Mouse (Mus musculus) spleen, adult 2 months (tissue): Measurements from ENCODE around the gene Ahdc1. TPM values are rescaled to one million over a fixed set of nuclear protein-coding genes. Genes with fewer than 3 reads are reported as not detected.

Experiments used
- DNase-seq, 2 experiments: peaks; one replicate each; pipeline versions ENCODE4 v3.0.0 to v3.0.0-alpha.2; 2012 to 2021; ENCODE audit warnings: low spot score in 2 of 2, low read depth in 1 of 2
- H3K27ac ChIP-seq: fragments of 200-500 bp; 2 replicates; pipeline ENCODE4 v1.5.1; 2012; ENCODE audit warnings: low read length, inconsistent platforms; ENCODE audit not compliant: insufficient read depth
- H3K27me3 ChIP-seq: fragments of 200-500 bp; 2 replicates; pipeline ENCODE4 v1.6.1; 2012; ENCODE audit warnings: mild to moderate bottlenecking, moderate library complexity, low read length, inconsistent platforms; ENCODE audit not compliant: control insufficient read depth, insufficient read depth
- H3K36me3 ChIP-seq: fragments of 200-500 bp; 2 replicates; pipeline ENCODE4 v1.6.1; 2012; ENCODE audit warnings: mild to moderate bottlenecking, low read length, inconsistent platforms; ENCODE audit not compliant: control insufficient read depth, insufficient read depth
- H3K4me1 ChIP-seq: fragments of 200-500 bp; 2 replicates; pipeline ENCODE4 v1.6.1; 2011; ENCODE audit warnings: inconsistent platforms; ENCODE audit not compliant: control insufficient read depth, insufficient read depth, insufficient read length
- H3K4me3 ChIP-seq: fragments of 200-500 bp; 2 replicates; pipeline ENCODE4 v1.5.1; 2011; ENCODE audit warnings: mild to moderate bottlenecking, inconsistent platforms; ENCODE audit not compliant: insufficient read depth, insufficient read length; ENCODE audit errors: extremely low read depth
- CTCF ChIP-seq: fragments of 200-500 bp; IDR thresholded peaks from 2 replicates; pipeline ENCODE4 v1.5.1; 2011; ENCODE audit warnings: mild to moderate bottlenecking, inconsistent platforms; ENCODE audit not compliant: insufficient read depth, insufficient read length, insufficient replicate concordance; ENCODE audit errors: extremely low read depth
- POLR2A ChIP-seq: fragments of 200-500 bp; IDR thresholded peaks from 2 replicates; pipeline ENCODE4 v1.6.1; 2011; ENCODE audit warnings: low read depth, low read length, inconsistent platforms
- WGBS: fragments of 180-500 bp; shearing (Covaris S2); methylation state at CpG from one replicate; pipeline ENCODE4 v1.1.7; 2018; 5-methylcytosine and 5-hydroxymethylcytosine counted together
- polyA plus RNA-seq: library from polyadenylated mRNA; depleted of rRNA; stranded (reverse); fragments of >200 nt; gene quantifications from 2 replicates; pipeline ENCODE4 v1.2.3, GENCODE M21; 2012

Ahdc1 gene
- polyA plus RNA-seq, 1 experiment: 24.3 TPM

DNA sequence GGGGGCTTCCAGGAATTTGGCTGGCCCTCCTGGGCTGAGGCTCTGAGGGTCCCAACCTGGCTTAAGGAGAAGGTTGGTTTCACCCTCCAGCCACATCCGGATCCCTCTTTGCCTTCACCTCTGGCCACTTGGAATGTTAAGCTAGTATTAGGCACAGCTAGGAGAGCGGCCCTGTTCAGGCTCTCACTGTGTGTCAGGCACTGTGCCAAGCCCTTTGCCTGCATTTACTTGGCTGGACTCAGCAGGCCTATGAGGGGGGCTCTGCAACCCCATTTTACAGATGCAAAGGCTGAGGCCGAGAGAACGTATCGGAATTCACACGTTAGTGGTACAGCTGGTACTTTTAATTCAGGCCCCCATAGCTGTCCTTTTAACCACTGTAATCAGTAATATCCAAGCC is 12.6 kb downstream of the Ahdc1 start:
- WGBS: 95% methylated on average over 6 of the region's 6 CpGs
- Histone ChIP-seq H3K27ac (no peak overlapping the region), H3K4me3 (no peak overlapping the region), H3K36me3 (no peaks in the 10 kb centered on the region), H3K27me3 (no peaks in the 10 kb centered on the region), H3K4me1 (peaks cover 4% of the 10 kb centered on the region; the same call in 1 of the 2 replicates)
- no peak for DNase-seq
- TF ChIP-seq CTCF (no peak), POLR2A (no peak)

DNA sequence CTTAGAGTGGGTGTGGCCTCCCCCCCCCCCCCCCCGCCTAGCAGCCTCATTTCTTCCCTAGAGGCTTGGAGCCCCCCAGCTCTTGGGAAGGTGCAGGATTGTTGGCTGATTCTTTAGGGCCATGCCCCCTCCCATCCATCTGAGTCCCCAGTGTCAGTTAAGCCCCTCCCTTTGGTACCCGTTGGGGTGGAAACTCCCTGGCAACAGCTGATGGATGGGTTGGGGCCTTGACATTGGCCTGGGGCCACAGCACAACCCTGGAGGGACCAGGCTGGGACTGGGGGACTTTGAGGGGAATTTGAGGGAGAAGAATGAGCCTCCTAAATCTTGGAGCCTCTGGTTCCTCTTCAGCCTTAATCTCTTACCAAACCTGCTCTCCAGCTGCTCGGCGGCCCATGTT is 13.3 kb downstream of the Ahdc1 start:
- DNase-seq: no peak
- Histone ChIP-seq H3K36me3 (no peaks in the 10 kb centered on the region), H3K27ac (no peak overlapping the region; the same call in 1 of the 2 replicates), H3K4me1 (peaks cover 4% of the 10 kb centered on the region; the same call in 1 of the 2 replicates), H3K27me3 (no peaks in the 10 kb centered on the region), H3K4me3 (no peak overlapping the region)
- no peak for TF ChIP-seq CTCF
- 54% methylated on average over 4 of the region's 4 CpGs for WGBS

DNA sequence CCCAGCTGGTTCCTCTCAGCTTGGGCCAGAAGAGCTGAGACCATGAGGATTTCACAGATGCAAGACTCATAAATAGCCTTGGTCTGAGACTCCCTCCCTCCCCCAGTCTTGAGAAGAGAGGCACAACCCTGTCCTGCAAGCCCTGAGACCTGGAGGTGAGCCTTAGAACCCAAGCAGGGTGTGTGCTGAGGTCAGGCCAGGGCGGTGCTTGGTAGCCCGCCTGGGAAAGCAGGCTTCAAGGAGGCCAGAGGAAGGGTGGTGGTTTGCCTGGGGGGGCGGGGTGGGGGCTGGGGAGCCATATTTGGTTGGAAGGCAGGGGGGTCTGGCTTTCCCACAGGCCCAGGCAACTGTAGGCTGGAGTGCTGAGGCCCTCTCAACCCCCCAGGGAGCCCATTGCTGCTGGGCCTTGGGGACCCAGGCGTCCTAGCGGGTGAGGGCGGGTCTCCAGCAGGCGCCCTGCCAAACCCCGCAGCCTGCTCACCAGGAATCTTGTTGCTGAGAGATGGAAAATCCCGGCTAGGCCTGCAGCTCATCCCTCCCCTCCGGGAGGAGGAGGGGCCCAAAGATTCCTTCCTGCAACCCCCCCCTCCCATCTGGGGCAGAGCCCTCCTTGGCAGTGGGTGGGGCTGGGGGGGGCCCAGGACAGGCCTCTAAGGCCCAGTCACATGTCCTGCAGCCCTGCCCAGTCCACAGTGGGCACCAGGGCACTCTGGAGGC is 14.1 kb downstream of the Ahdc1 start:
- WGBS: 72% methylated on average over 10 of the region's 10 CpGs
- peaks cover 4% of the 10 kb centered on the region; the same call in 1 of the 2 replicates for H3K4me1 ChIP-seq

DNA sequence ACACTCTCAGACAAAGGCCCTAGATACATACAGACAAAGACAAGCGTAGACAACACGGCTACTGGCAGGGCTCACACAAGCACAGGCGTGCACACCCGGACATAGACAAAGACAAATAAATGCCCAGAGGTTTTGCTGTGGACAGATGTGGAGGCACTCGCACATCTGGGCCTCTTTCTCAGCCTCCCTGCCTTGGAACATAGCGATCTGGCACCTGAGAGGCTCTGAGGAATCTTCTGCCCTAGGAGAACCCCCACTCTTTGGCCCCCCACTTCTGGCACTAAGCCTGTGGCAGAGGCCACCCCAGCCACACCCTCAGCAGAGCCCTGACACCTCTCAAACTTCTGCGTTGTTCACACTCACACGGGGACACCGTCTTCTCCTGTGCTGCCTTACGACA is 15.2 kb downstream of the Ahdc1 start:
- Histone ChIP-seq H3K36me3 (no peaks in the 10 kb centered on the region), H3K27ac (no peak overlapping the region), H3K27me3 (no peaks in the 10 kb centered on the region), H3K4me3 (no peak overlapping the region), H3K4me1 (peaks cover 4% of the 10 kb centered on the region; the same call in 1 of the 2 replicates)
- WGBS: 88% methylated on average over 10 of the region's 10 CpGs
- DNase-seq: no peak
- TF ChIP-seq POLR2A (no peak), CTCF (no peak)

More for the DNA sequence above, 14.1 kb downstream of the Ahdc1 start:
- H3K27me3 ChIP-seq: no peaks in the 10 kb centered on the region
- no peak overlapping the region for H3K4me3 ChIP-seq
- no peaks in the 10 kb centered on the region for H3K36me3 ChIP-seq
- no peak overlapping the region for H3K27ac ChIP-seq
- TF ChIP-seq POLR2A (no peak), CTCF (no peak)
- DNase-seq: no peak

DNA sequence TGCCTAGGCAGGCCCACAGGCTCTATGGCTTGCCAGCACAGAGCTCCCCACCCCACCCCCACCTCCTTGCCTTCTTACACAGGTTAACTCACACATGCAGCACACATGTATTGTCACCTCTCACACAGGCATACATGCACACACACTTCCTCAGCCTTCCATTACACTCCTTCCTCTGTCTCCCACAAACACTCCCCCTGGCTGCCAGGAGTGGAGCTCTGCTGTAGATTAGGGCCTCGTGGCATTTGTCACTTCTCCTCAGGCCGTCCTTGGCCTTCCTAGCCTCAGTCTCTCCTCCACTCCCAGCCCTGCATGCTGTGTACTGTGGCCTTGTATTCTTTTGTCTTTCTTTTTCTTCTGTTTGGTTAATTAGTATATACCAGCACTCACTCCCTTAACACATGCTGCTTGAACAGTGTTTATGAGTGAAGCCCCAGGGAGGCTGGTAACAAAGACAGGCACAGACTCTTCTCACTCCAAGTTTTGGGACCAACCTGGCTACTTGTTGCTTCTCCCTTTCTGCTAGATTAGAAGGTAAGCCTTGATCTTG is 15.8 kb downstream of the Ahdc1 start:
- no peak for TF ChIP-seq CTCF
- Histone ChIP-seq H3K4me1 (peaks cover 3% of the 10 kb centered on the region; the same call in 1 of the 2 replicates), H3K27ac (no peak overlapping the region), H3K36me3 (no peaks in the 10 kb centered on the region), H3K4me3 (no peak overlapping the region), H3K27me3 (no peaks in the 10 kb centered on the region)
- WGBS: 51% methylated on average over 2 of the region's 2 CpGs
- DNase-seq: no peak

DNA sequence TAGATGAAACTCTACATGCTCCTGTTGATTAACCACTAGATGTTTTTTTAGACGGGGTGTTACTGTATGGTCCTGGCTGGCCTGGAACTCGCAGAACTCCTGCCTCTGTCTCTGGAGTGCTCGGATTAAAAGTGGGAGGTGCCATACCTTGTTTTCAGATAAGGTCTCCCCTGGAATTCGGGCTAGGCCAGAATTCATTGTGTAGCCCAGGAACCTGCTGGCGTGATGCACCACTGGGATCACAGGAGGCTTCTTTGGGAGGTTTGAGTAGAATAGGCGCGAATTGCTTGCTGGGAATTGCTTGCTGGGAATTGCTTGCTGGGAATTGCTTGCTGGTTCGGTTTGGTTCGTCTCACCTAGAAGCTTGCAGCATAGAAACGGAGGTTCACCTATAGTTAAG is 16.7 kb downstream of the Ahdc1 start:
- no peaks in the 10 kb centered on the region for H3K4me1 ChIP-seq
- WGBS: 92% methylated on average over 10 of the region's 10 CpGs

DNA sequence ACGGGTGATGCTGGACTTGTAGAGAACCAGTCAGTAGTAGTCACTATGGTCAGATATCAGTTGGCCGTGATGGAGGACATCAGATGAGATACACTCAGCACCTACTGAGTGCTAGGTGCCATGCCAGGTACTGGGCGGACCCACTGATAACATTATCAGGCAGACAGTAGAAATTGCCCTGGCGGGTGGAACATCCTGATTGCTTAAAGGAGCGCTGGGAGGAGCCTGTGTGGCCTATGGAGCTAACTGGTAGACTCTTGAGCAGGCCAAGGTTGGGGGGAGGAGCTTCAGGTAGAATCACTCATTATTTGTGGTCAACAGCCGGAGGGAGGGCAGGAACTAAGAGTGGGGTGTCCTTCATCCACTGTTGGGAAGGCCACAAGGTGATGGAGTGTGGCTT is 17.1 kb downstream of the Ahdc1 start:
- no peaks in the 10 kb centered on the region for H3K27me3 ChIP-seq
- no peak for DNase-seq
- WGBS: 84% methylated on average over 6 of the region's 6 CpGs
- no peaks in the 10 kb centered on the region for H3K4me1 ChIP-seq
- TF ChIP-seq POLR2A: no peak
- no peak for TF ChIP-seq CTCF
- no peaks in the 10 kb centered on the region for H3K36me3 ChIP-seq
- H3K27ac ChIP-seq: no peak overlapping the region
- H3K4me3 ChIP-seq: no peak overlapping the region

More for the DNA sequence above, 16.7 kb downstream of the Ahdc1 start:
- TF ChIP-seq CTCF (no peak), POLR2A (no peak)
- no peak overlapping the region for H3K27ac ChIP-seq
- no peaks in the 10 kb centered on the region for H3K36me3 ChIP-seq
- H3K4me3 ChIP-seq: no peak overlapping the region
- DNase-seq: no peak
- H3K27me3 ChIP-seq: no peaks in the 10 kb centered on the region
